Mouse (Mus musculus) gastrocnemius, postnatal 36 days (tissue): ENCODE measurements around the gene Hdac4. TPM values are rescaled to one million over a fixed set of nuclear protein-coding genes. Genes with fewer than 3 reads are reported as not detected.
A peak's percentile ranks its signal among the peaks of the same experiment; 100 is the strongest.

Experiments
- DNase-seq, 2 experiments: peaks; one replicate each; pipeline ENCODE4 v3.0.0; 2022
- intact Hi-C: fragments of 180-260 bp; cut with DNase I; formaldehyde crosslinking; loops from one replicate; pipeline ENCODE4 v1.15.1; 2025
- total RNA-seq, 2 experiments: library from RNA; stranded (reverse); gene quantifications; 2 replicates each; pipeline ENCODE4 v1.2.3; 2021

The Hdac4 gene
- total RNA-seq, 2 experiments from 2014 or later: 43.4 to 50.5 TPM

DNA sequence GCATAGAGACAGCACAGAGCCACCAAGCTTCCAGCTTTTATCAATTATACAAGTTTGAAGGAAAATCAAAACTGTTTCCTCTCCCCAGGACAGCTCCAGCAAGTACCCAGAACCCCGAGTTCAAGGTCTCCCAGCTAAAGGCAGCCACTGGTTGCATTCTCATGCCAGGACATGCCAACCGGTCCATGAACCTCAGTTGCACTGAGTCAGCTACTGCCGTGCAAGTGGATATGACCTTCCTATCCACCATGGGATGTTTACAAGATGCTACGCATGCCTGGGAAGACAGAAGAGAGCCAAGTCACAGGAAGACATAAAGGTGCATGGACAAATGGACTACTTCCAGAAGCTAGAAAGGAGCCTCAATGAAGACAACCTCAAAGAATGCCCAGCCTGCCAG is 56.5 kb downstream of the Hdac4 start:
- intact Hi-C loops: loop anchor here (5.0 kb wide), 1 partner anchor 38 kb away; no protein-coding TSS in a partner anchor
- DNase-seq: no peak

DNA sequence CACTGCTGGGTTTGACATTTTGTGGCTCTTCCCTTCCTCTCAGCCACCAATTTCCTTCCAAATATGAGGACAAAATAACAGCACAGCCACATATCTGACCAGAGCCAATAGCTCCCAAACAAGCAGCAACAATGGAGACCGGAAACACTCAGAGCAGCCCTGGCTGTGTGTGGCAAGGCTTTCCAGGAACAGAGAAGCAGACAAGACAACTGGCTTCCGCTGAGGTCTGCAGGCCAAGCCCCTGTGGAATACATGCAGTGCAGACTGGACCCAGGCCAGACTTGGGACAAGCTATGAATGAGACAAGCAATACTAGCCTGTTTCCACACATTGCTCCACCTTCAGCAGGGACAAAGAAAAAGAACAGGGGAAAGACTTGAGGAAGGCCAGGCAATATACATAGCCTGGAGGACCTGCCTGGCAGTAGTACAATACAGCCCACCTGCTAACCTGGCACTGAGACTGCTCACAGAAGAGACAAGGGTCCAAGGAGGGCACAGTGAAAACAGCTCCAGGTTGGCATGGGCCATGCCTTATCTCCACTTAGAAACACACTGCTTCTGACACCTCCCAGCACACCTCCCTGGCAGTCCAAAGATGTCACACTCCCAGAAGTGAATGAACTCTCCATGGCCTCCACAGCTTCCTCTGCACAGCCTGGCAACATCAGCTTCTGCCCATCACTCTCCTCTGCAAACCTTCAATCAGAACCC is 58.2 kb downstream of the Hdac4 start:
- DNase-seq: peak; percentile 38 to 53
- intact Hi-C loops: loop anchor here (5.0 kb wide), 1 partner anchor 40 kb away; no protein-coding TSS in a partner anchor

DNA sequence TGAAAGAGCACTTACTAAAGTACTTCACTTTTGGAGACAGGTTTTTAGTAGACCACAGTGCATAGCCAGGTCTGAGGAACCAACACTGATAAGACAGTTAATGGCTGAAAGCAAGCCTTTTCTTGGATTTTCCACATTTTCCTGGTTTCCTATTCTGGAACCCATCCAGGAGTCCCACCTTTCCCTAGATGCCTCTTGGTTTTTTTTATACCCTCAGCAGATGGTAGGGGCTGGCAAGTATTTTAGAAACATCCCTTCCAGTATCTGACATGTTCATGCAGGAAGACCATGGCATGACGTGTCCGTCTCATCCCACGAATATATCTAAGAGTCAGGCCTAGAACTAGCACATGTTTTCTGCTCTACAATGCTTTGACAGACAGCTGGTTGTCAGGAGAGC is 59.1 kb downstream of the Hdac4 start:
- DNase-seq: no peak
- intact Hi-C loops: loop anchor here (5.0 kb wide), 1 partner anchor 41 kb away; no protein-coding TSS in a partner anchor

DNA sequence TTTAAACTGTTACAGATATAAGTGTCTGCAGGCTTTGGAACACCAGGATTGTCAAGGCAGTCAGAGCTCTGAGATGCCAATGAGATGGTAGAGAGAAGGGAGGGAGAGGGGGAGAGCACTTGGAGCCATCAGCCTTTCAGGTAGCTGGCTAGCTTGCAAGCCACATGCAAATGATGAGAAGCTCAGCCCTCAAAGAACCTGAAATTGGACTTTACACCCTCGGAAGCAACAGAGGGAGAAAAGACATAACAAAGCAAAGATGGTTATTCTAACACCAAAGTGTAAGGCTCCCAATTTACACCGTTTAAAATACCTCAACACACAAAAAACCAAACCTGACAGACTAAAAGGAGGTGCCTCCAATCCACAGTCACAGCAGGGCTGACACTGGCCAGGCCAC is 63.3 kb downstream of the Hdac4 start:
- no peak for DNase-seq
- intact Hi-C loops: no loop called here

DNA sequence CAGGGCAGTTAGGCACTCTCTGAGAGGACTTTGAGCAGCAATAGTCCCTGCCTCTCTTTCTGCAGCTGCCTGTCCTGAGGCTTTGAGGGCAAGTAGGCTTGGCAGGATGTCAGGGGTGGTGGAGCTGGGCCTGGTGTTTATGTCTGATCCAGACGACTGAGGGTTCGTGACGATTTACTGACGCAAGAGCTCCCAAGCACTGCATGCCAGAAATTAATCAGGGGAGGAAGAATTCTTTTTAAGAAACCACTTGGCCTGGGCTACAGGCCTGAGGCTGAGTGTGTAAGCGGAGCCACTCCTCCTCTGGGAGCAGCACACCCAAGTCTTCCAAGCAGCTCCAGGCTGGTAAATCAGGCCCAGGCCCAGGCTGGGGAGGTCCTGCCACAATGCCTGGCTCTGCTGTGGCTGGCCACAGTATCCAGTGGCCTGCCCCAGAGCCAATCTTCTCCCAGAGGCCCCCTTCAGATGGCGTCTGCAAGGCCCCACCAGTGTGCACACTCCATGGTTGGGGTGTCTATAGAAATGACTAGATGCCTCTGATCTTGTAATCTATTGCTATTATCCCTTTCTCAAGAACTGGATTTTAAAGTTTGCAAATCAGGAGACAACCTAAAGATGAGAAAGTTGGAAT is 64.9 kb downstream of the Hdac4 start:
- intact Hi-C loops: no loop called here
- DNase-seq: peak; percentile 53 to 73

DNA sequence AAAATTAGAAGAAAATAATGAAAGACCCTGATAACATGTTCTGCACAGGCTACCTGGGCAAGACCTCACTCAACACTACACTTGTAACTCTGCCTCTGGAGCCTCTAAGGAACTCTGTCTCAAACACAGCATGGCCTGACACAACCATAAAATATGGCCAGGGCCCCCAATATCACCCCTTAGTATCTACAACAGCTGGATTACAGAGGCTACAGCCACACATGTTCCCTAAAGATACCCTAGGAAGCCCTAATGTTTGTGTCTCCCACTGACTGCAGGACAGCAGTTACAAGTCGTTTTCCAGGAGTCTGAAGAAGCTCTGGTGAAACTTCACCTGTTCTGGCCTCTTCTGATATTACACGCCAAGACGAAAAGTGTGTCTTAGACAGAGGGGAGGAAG is 65.7 kb downstream of the Hdac4 start:
- intact Hi-C loops: no loop called here
- DNase-seq: no peak

DNA sequence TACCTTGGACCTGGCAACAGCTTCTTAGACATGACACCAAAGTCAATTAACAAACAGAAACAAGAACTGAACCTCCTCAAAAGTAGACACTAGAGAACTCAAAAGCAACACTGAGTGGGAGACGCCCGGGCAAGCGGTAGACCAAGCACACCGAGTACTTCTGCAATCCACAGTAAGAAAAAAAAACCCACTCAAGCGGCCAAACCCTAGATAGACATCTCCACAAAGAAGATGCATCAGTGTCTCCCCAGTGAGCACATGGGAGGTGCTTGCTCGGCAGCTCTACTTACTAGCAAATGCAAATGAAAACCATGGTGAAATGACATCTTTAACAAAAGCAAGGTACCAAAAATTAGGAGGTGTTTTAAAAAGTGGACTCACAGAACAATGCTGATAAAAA is 67.7 kb downstream of the Hdac4 start:
- intact Hi-C loops: no loop called here
- DNase-seq: no peak

DNA sequence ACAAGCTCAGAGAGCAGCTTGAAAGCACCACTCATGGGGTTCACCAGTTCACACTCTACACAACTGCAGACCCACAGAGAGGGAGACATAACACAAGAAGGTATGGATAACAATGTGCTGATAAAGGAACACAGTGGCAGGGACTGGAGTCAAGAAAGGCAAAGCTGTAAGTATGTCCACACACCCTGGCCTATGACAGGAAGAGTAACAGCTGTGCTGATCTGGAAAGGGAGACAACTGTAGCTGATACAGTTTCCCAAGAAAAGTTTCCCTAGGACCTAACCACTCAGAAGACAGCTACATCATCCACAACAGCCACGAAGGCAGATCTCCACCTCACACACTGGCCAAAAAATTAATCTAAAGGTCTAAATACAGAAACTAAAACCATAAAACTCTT is 68.1 kb downstream of the Hdac4 start:
- intact Hi-C loops: no loop called here
- DNase-seq: no peak

DNA sequence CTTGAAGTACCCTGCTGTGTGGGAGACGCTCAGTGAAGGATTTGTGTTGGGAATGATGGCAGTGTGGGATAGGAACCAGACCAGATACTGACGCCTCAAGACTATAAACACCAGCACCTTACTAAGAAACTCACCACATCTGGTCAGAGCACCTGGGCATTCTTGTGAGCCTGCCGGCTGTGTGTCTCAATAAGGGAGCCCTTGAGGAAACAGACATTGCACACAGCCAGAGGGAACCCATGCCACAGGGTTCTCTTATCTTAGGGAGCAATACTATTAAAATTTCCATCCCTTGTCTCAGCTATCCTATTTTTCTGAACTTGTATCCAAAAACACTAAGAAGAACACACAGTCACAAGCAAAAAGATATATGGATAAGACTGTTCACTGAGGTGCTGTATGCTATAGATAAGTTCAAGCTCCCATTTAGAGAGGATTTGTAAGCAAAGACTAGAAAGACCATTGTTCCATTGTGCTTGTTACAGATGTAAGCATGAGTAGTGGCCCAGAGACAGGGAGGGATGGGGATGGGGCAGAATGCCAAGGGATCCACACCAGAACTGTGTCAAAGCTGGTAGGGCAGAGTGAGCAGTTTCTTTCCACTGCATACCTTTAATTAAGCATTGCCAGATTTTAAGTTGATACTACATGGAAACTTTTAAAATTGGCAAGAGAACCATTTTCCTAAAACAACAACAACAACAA is 70.8 kb downstream of the Hdac4 start:
- no peak for DNase-seq
- intact Hi-C loops: no loop called here

DNA sequence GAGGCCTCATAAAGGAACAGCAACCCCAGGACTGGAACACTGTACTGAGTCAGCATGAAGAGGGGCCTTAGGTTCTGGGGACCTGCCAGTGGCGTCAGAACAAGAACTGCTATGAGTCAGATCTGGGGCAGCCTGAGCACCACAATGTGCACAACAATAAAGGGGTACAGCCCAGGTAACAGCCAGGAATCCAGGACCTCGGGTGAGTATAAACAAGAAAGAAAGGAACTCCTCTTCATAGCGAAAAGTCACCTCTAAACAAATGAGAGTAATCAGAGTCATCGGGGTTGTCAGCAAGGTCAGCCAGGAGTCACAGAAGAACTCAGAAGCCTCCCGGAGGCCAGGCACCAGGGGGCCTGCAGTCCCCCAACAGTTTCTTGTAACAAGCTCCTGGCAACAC is 76.2 kb downstream of the Hdac4 start:
- DNase-seq: no peak
- intact Hi-C loops: no loop called here

DNA sequence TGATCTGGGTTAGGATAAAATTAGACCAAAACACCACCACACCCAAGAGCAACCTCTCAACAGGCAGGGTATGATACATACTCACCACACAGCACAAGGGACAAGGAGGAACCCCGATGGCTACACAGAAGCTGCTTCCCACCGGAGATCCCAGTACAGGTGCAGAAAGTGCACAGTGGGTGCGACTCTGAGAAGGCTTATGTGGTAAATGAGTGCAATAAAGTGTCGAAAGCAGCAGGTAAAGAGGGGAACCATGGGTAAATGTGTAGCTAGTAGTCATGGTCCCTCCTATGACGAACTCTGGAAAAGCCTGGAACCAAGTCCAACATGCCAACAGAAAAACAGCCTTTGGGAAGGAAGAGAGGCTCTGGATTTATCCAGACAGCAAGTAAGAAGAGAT is 77.9 kb downstream of the Hdac4 start:
- intact Hi-C loops: no loop called here
- no peak for DNase-seq

DNA sequence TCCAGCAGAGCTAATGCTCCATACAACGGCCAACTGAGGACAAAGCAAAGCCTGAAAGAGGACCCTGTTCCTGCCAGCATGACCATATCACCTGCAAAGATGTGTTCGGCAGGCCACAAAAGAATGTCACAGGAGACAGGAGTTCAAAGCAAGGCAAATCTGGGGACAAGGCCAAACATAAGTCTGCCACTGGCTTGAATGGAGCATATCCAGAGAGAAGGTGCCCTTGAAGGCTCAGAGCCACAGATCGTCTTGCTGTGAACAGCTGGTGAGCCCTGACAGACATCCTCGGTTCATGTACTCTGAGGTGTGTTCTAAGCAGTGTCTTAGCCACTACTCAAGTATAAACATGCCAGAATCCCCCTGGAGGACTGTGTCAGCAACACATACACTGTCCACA is 79.3 kb downstream of the Hdac4 start:
- intact Hi-C loops: no loop called here
- DNase-seq: no peak

DNA sequence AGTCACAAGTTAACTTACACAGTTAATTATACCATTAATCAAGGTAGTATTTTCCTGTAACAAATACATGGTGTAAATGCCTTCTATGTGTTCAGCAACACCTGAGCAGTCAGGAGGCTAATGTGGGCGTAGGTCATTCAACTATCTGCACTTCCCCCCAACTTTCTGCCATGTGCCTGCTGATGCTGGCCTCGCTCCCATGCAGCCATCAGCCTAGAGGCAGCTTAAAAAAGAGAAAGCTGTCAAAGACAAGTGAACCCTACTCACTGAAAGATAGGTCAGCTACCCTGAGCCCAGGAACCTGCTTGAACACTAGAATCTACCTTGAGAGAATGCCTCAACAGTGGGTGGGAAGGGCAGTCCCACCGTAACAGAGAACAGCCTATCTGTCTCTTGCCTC is 81.4 kb downstream of the Hdac4 start:
- intact Hi-C loops: no loop called here
- no peak for DNase-seq

DNA sequence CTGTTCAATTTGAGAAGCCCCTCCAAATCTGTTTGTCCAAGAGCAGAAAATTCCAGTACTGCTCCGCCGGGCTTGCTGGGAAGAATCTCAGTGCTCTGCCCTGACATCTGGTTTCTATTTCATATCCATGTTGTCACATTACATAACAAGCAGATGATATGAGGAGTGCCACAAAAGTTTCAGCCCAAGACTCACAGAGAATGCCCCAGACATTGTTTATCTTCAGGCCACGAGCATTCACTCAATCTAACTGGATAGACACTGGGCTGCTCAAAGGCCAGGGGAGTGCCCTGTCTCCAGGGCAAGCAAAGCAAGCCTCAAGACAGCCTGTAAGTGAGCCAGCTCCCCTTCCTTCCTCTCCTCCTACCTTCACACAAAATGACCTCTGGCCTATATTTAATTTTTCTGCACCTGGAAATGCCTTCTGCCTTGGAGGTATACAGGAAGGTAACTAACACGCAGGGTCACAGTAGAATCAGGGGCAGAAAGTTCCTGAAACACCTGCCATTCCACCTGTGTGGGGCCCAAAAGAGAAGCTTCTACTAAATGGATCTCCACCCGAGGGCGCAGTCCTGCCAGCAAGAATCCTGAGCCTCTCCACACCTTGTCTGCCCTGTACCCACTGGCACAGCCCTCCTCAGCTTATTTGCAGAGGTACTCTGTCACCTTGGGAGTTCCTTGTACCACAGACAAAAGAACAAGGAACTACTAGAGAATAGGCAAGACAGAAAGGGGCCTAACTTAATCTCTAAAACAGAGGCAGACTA is 82.1 kb downstream of the Hdac4 start:
- intact Hi-C loops: no loop called here
- DNase-seq: no peak

DNA sequence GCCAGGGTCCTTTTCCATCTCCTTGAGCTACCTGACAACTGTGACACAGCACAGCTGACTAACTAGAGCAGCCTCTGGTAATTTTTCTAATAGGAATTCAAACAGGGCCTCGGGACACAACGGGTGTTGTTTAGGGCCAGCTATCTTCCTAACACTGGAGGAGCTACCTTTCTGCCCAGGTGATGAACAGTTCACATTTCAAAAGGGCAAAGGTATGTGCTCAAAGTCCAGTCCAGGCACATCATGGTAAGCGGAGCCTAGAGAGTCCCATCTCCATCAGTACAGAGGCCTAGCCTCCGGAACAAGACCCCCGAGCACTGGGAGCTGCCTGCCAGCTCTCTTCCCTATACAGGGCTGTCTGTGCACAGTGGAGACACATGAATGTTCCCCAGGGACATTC is 82.9 kb downstream of the Hdac4 start:
- DNase-seq: no peak
- intact Hi-C loops: no loop called here

DNA sequence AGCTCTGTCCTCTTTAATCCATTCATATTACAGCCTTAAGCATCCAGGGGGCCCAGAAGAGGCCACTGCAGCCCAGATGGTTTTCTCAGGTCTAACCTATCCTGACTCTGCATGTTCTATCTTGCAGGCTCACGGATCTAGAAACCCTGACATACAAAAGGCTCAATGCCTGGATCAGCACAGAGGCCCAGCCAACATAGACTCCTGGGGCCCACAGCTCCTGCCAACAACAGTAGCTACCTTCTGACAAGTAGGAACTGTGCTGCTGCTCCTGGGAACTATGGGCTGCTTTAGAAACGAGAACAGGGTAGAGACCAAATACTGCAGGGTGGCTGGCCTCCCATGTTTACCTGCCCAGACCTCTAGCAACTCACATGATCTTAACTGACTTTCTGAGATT is 83.9 kb downstream of the Hdac4 start:
- no peak for DNase-seq
- intact Hi-C loops: no loop called here

DNA sequence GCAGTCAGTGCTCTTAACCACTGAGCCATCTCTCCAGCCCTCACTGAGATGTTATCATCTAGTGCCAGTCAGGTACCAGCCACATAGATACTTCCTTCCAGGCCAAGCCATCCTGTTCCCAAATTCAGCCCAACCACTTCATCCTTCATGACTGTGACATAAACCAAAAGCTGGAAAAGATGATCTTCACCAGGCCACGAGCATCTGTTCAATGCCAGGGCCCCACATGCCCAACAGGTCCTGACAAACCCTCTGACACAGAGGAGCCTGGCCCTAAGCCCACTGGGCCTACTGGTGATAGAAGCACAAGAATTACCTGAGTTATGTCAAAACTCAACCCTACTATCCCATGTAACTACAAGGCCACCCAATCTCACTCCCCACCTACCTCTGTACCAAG is 84.5 kb downstream of the Hdac4 start:
- intact Hi-C loops: no loop called here
- DNase-seq: no peak

DNA sequence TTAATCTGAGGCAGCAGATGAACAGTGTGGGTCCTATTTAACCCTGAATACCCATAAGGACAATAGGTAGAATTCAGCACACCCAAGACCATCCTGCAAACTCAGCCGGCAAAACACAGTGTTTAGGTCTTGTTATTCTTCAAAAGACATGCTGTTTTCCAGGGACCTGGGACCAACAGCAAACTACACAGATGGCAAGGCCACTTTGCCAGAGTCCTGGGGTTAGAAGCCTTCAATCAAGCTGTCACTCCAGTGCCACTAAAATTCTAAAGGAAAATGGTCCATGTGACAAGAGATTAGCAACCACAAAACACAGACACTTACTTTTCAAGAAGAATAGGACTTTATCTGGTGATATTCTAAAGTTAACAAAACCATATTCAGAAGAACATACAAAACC is 86.3 kb downstream of the Hdac4 start:
- DNase-seq: no peak
- intact Hi-C loops: no loop called here

DNA sequence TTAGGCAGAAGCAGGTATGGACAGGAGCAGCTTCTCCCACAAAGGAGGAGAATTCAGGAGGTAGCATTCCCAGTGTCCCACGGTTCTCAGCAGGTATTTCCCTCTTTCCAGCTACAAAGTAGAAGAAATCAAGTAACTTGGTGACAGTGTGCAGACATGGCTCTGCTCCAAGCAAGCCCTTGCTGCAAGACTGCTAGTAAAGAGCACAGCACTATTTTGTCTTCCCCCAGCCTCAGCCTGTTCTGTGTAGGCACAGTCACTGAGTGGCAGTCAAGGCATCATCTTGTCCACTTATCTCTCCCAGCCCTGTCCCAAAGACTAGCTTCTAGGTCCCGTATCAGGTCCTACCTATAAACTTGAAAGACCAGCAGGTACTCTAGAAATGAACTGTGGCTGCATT is 86.9 kb downstream of the Hdac4 start:
- DNase-seq: no peak
- intact Hi-C loops: no loop called here

DNA sequence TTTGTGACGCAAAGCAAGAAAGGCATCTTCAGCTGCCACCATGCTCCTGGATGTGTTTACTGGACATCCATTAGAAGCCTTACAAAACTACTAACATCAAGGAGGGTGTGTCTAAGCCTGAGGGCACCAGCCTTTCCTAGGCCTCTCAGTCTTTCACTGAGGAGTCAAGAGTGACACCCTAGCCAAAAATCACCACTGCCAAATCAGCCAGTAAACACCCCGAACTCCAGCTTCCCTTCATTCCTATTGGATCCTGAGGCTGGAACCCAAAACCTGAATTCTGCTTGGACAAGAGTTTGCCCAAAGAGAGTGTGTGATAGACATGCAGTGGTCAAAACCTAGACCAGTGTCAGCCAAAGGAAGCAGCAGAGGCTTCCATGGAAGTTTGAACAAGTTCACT is 87.5 kb downstream of the Hdac4 start:
- DNase-seq: no peak
- intact Hi-C loops: no loop called here

DNA sequence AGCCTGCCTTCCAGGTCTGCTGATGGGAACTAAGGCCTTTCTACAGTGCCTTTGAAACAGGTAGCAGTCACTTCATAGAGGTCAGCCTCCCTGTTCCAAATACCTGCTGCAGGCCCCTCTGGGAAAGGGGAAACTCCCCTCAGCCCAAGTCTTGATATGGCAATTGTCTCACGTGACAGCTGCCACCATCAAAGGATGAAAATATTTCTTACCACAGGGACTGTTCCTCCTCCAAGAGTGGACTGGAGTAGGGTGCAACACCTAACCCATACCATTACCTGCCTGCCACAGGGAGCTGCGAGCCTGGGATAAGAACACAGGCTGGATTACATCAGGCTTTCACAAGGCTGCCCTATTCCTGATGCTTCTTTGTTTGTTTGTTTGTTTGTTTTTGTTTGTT is 88.0 kb downstream of the Hdac4 start:
- no peak for DNase-seq
- intact Hi-C loops: no loop called here
